Mouse (Mus musculus): ENCODE measurements around the gene Oxt.

GRCm38 (mm10) chr2:130577021-130577420 lies 1.0 kb downstream of the Oxt start:
- TF ChIP-seq POLR2A (IDR thresholded peaks at IDR 0.05; ENCODE audit: extremely low read depth, insufficient read depth, low read length) = no peak
- no peak for TF ChIP-seq CTCF (IDR thresholded peaks at IDR 0.05; ENCODE audit: low read depth, low read length)
